Mouse (Mus musculus) G1E (cell line): ENCODE results near the gene Tmod4.

Source experiments
- CTCF ChIP-seq: IDR thresholded peaks from 2 replicates; pipeline ENCODE4 v1.5.1; 2012; ENCODE audit warnings: low read depth, low read length, inconsistent platforms, mixed read lengths
- GATA1 ChIP-seq: IDR thresholded peaks from 2 replicates; pipeline ENCODE4 v1.6.1; 2012; ENCODE audit warnings: borderline replicate concordance, low read length, inconsistent platforms, mixed read lengths
- POLR2AphosphoS5 ChIP-seq: IDR thresholded peaks from 2 replicates; pipeline ENCODE4 v1.6.1; 2012; ENCODE audit warnings: low read depth, low read length, inconsistent platforms; ENCODE audit not compliant: insufficient replicate concordance

DNA sequence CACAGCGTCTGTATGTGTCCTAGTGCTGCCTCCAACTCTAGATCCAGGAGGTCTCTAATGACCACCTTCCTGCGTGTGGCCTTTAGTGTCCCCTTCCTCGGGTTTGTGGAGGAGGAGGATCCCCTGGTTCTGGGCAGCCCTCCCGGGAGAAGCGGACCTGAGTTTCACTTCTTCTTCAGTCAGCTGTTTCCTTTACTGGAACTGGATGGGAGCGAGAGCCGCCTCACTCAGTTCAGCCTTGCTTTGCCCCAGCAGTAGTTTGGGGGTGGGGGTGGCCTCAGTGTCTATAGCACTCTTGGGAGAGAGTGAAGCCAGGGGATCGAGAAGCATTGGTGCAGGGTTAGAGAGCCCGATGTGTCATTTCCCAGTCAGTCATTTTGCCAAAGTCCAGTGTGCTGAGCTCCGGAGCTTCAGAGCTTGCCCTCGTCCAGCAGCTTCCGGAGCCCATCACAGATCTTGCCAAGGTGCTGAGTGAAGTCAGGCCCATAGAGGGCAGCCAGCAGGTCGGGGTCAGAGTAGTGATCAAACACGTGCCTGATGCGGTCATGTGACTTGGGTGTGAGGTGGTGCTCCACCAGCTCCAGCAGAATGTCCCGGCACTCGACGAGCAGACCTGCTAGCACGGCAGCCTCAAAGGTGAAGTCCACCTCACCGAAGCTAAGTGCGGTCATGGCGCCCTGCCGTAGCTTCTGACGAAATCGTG is 15.5 kb downstream of the Tmod4 start:
- TF ChIP-seq CTCF (no peak), GATA1 (no peak), POLR2AphosphoS5 (no peak)
